Mouse (Mus musculus): ENCODE measurements around the gene Sertm1.

- TF ChIP-seq CTCF (conservative IDR thresholded peaks at IDR 0.05; ENCODE audit: low read length), result no peak
- TF ChIP-seq POU5F1 (IDR thresholded peaks at IDR 0.05; ENCODE audit: borderline replicate concordance, low read length), result no peak
- no peak for TF ChIP-seq NANOG (IDR thresholded peaks at IDR 0.05; ENCODE audit: borderline replicate concordance, low read length)
These were observed 18.8 kb upstream of the Sertm1 start for GRCm38 (mm10) chr3:54934535-54934934.
